Mouse (Mus musculus) liver, embryonic 12.5 days (tissue): ENCODE measurements around the gene Gm11937. TPM values are rescaled to one million over a fixed set of nuclear protein-coding genes. Genes with fewer than 3 reads are reported as not detected.
"Not testable (repeated sequence)": the region's sequence is repeated elsewhere in the genome, so short reads cannot be mapped to it uniquely, and the experiment has no call there.

Experiments
- ATAC-seq: fragments of 200-750 bp; cut with Nextera tagmentation; 2 replicates; pipeline ENCODE4 v1.8.0; 2017; ENCODE audit warnings: moderate number of reproducible peaks, mild to moderate bottlenecking, moderate library complexity
- H3K27ac ChIP-seq: fragments of 300-500 bp; sonication (generic); 2 replicates; pipeline ENCODE4 v1.5.1; 2016; ENCODE audit warnings: mild to moderate bottlenecking
- H3K27me3 ChIP-seq: fragments of 300-500 bp; sonication (generic); replicated peaks from 2 replicates; pipeline ENCODE4 v1.6.1; 2016; ENCODE audit warnings: mild to moderate bottlenecking, moderate library complexity
- H3K36me3 ChIP-seq: fragments of 300-500 bp; sonication (generic); 2 replicates; pipeline ENCODE4 v1.6.1; 2016; ENCODE audit warnings: mild to moderate bottlenecking, moderate library complexity
- H3K4me1 ChIP-seq: fragments of 300-500 bp; sonication (generic); 2 replicates; pipeline ENCODE4 v1.6.1; 2016
- H3K4me2 ChIP-seq: fragments of 300-500 bp; sonication (generic); 2 replicates; pipeline ENCODE4 v1.6.1; 2016; ENCODE audit warnings: mild to moderate bottlenecking, moderate library complexity
- H3K4me3 ChIP-seq: fragments of 300-500 bp; sonication (generic); 2 replicates; pipeline ENCODE4 v1.5.1; 2016; ENCODE audit warnings: mild to moderate bottlenecking, moderate library complexity
- H3K9ac ChIP-seq: fragments of 300-500 bp; sonication (generic); 2 replicates; pipeline ENCODE4 v1.6.1; 2016; ENCODE audit warnings: mild to moderate bottlenecking, moderate library complexity
- H3K9me3 ChIP-seq: fragments of 300-500 bp; sonication (generic); replicated peaks from 2 replicates; pipeline ENCODE4 v1.6.1; 2016; ENCODE audit warnings: mild to moderate bottlenecking, moderate library complexity
- WGBS: fragments of 180-500 bp; shearing (Covaris S2); methylation state at CpG from one replicate; pipeline ENCODE4 v1.1.7; 2016; ENCODE audit not compliant: insufficient replicate concordance; 5-methylcytosine and 5-hydroxymethylcytosine counted together
- polyA plus RNA-seq: library from polyadenylated mRNA; unstranded; fragments of >200 nt; fragmentation: Nextera tagmentation; extraction: Ambion mirVana; gene quantifications from 2 replicates; pipeline ENCODE4 v1.2.1, GENCODE M21; 2016

Gm11937 gene
- not detected in 2 replicates for polyA plus RNA-seq

GRCm38 (mm10) chr11:99610089-99610488 is at the start of gene Gm11937:
Gene Gm11937, minus strand, starts transcription at chr11:99610189.
- H3K4me3 ChIP-seq, H3K36me3 ChIP-seq, H3K27me3 ChIP-seq, H3K27ac ChIP-seq, H3K9ac ChIP-seq, H3K4me2 ChIP-seq, H3K4me1 ChIP-seq, ATAC-seq, H3K9me3 ChIP-seq: not testable (repeated sequence)
- 55% methylated on average over 1 of the region's 2 CpGs for WGBS

GRCm38 (mm10) chr11:99659256-99659655 is 49.3 kb upstream of the Gm11937 start:
- H3K36me3 ChIP-seq, result no peaks in the 10 kb centered on the region
- no peak overlapping the region for H3K9ac ChIP-seq
- H3K27me3 ChIP-seq, result no peaks in the 10 kb centered on the region
- no peak for ATAC-seq
- H3K4me3 ChIP-seq, result no peak overlapping the region
- no peaks in the 10 kb centered on the region for H3K9me3 ChIP-seq
- no peak overlapping the region for H3K4me2 ChIP-seq
- H3K27ac ChIP-seq, result no peak overlapping the region
- 73% methylated on average over 4 of the region's 4 CpGs for WGBS
- H3K4me1 ChIP-seq, result no peaks in the 10 kb centered on the region

GRCm38 (mm10) chr11:99658467-99659010 is 48.5 kb upstream of the Gm11937 start, which contains the start of gene Gm11563:
Gene Gm11563, minus strand, starts transcription at chr11:99658960.
- not testable (repeated sequence) for H3K9me3 ChIP-seq, H3K36me3 ChIP-seq, H3K9ac ChIP-seq, H3K27ac ChIP-seq, H3K4me2 ChIP-seq, H3K27me3 ChIP-seq, H3K4me1 ChIP-seq, ATAC-seq, H3K4me3 ChIP-seq
- WGBS, result 39% methylated on average over 10 of the region's 10 CpGs

DNA sequence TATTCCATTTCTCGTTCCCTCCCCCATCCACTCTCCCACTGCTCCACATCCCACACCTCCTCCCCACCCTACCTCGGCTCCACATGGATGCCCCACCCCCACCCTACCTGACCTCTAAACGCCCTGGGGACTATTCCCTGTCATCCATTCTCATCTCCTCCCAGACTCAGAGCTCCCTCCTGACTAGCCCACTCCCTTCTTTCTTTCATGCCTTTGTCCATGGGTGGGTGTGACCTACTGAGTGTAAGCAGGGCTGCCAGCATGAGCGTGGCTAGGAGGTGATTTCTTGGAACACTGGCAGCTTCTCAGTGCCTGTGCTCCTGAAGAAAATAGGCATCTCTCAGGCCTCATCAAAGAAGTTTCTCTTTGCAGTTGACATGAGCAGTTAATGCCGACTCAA is 47.1 kb upstream of the Gm11937 start:
- Histone ChIP-seq H3K27me3 (no peaks in the 10 kb centered on the region), H3K36me3 (no peaks in the 10 kb centered on the region), H3K4me1 (no peaks in the 10 kb centered on the region), H3K9ac (no peak overlapping the region), H3K27ac (no peak overlapping the region), H3K4me2 (no peak overlapping the region), H3K4me3 (no peak overlapping the region), H3K9me3 (no peaks in the 10 kb centered on the region)
- WGBS, result 45% methylated on average over 5 of the region's 5 CpGs
- no peak for ATAC-seq

DNA sequence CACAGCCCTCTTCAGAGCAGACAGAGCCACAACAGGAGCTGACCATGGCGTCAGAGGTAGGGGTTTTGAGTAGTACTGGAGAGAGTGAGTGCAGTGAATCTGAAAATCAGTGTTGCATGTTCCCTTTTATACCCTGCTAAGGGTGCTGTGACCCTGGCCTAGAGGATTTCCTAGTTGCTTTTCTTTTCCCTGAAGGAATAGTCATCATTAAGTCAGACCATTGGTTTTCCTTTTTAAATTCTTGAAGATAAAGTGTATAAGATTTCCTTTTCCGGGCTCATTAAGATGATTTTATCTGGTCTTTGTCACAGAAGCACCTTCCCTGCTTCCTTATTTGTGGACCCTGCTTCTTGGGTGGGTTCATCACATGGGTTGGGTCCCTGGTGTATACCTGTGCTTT is 40.1 kb upstream of the Gm11937 start, which contains the start of gene Gm11555:
Gene Gm11555, minus strand, starts transcription at position 101 of the 400 bp plus-strand sequence.
- no peaks in the 10 kb centered on the region for H3K4me1 ChIP-seq
- no peaks in the 10 kb centered on the region for H3K9me3 ChIP-seq
- no peak within 1 kb of the TSS for H3K9ac ChIP-seq
- H3K4me2 ChIP-seq, result no peak within 1 kb of the TSS
- H3K27me3 ChIP-seq, result no peaks in the 10 kb centered on the region
- no peak within 1 kb of the TSS for H3K4me3 ChIP-seq
- no peak within 1 kb of the TSS for H3K27ac ChIP-seq
- ATAC-seq, result no peak
- H3K36me3 ChIP-seq, result no peaks in the 10 kb centered on the region
- WGBS, result 50% methylated on average over 2 of the region's 2 CpGs

DNA sequence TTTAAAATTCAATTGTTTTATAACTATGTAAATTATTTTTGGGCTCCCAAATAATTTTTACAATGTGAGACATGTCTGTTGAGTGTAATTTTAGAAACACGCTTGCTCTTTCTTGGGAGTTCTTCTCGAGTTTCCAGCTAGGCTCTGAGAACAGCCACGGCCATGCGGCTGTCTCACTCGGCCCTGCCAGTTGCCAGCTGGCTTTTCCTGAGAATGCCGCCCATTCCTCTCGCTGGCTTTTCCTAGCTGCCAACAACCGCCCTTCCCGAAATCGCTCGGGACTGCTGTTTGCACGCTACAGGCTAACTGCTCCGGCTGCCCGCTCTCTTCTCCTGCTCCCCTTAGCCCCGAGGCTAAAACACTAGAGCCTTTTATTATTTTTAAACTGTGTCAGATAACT is 36.5 kb upstream of the Gm11937 start:
- 85% methylated on average over 15 of the region's 15 CpGs for WGBS
- no peaks in the 10 kb centered on the region for H3K9me3 ChIP-seq
- H3K4me2 ChIP-seq, result no peak overlapping the region
- no peaks in the 10 kb centered on the region for H3K4me1 ChIP-seq
- no peak overlapping the region for H3K27ac ChIP-seq
- H3K36me3 ChIP-seq, result no peaks in the 10 kb centered on the region
- no peak overlapping the region for H3K4me3 ChIP-seq
- no peak overlapping the region for H3K9ac ChIP-seq
- no peaks in the 10 kb centered on the region for H3K27me3 ChIP-seq
- ATAC-seq, result no peak

GRCm38 (mm10) chr11:99644351-99644750 is 34.4 kb upstream of the Gm11937 start:
- WGBS, result 56% methylated on average over 3 of the region's 3 CpGs

GRCm38 (mm10) chr11:99643635-99644139 is 33.7 kb upstream of the Gm11937 start, which contains the start of gene Krtap4-7:
Gene Krtap4-7, minus strand, starts transcription at chr11:99644089.
- not testable (repeated sequence) for ATAC-seq, H3K4me2 ChIP-seq, H3K4me3 ChIP-seq, H3K9ac ChIP-seq, H3K4me1 ChIP-seq, H3K27ac ChIP-seq, H3K27me3 ChIP-seq, H3K36me3 ChIP-seq, H3K9me3 ChIP-seq
- WGBS, result 75% methylated on average over 9 of the region's 9 CpGs

More at GRCm38 (mm10) chr11:99644351-99644750, 34.4 kb upstream of the Gm11937 start:
- H3K9ac ChIP-seq, result no peak overlapping the region
- no peak for ATAC-seq
- H3K27me3 ChIP-seq, result no peaks in the 10 kb centered on the region
- H3K4me3 ChIP-seq, result no peak overlapping the region
- no peaks in the 10 kb centered on the region for H3K9me3 ChIP-seq
- no peak overlapping the region for H3K4me2 ChIP-seq
- no peaks in the 10 kb centered on the region for H3K4me1 ChIP-seq
- H3K27ac ChIP-seq, result no peak overlapping the region
- no peaks in the 10 kb centered on the region for H3K36me3 ChIP-seq

DNA sequence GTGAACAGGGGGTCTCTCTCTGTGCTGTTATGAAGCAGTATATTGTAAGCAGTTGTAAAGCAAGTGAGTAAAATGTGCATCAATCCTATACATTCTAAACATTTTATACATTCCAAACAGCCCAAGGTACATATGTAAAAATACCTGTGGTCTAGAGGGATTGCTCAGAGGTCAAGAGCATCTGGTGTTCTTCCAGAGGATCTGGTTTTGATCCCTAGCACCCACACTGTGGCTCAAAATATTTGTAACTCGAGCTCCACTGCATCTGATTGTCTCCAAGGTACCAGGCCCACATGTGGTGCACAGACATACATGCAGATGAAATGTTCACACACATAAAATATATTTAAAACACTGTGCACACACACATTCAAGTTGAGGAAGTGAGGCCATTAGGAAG is 30.9 kb upstream of the Gm11937 start:
- H3K4me3 ChIP-seq, result no peak overlapping the region
- WGBS, result 25% methylated on average over 1 of the region's 1 CpGs
- H3K36me3 ChIP-seq, result no peaks in the 10 kb centered on the region
- H3K4me2 ChIP-seq, result no peak overlapping the region
- H3K9me3 ChIP-seq, result no peaks in the 10 kb centered on the region
- H3K4me1 ChIP-seq, result no peaks in the 10 kb centered on the region
- no peak overlapping the region for H3K27ac ChIP-seq
- no peaks in the 10 kb centered on the region for H3K27me3 ChIP-seq
- ATAC-seq, result no peak
- no peak overlapping the region for H3K9ac ChIP-seq

GRCm38 (mm10) chr11:99637086-99637485 is 27.1 kb upstream of the Gm11937 start:
- ATAC-seq, result no peak
- whole genome bisulfite sequencing, result 53% methylated on average over 1 of the region's 1 CpGs
- Histone ChIP-seq H3K27me3 (no peaks in the 10 kb centered on the region), H3K4me3 (no peak overlapping the region), H3K9me3 (no peaks in the 10 kb centered on the region), H3K27ac (no peak overlapping the region), H3K4me1 (no peaks in the 10 kb centered on the region), H3K9ac (no peak overlapping the region), H3K36me3 (no peaks in the 10 kb centered on the region), H3K4me2 (no peak overlapping the region)

- Histone ChIP-seq H3K9me3 (no peaks in the 10 kb centered on the region), H3K27me3 (no peaks in the 10 kb centered on the region), H3K4me3 (no peak within 1 kb of the TSS), H3K36me3 (no peaks in the 10 kb centered on the region), H3K9ac (no peak within 1 kb of the TSS), H3K27ac (no peak within 1 kb of the TSS), H3K4me1 (no peaks in the 10 kb centered on the region), H3K4me2 (no peak within 1 kb of the TSS)
- ATAC-seq, result no peak
- WGBS, result 56% methylated on average over 8 of the region's 8 CpGs
Measured at GRCm38 (mm10) chr11:99634653-99635134, 24.7 kb upstream of the Gm11937 start, which contains the start of gene Krtap4-2. Gene Krtap4-2, minus strand, starts transcription at chr11:99635084.

DNA sequence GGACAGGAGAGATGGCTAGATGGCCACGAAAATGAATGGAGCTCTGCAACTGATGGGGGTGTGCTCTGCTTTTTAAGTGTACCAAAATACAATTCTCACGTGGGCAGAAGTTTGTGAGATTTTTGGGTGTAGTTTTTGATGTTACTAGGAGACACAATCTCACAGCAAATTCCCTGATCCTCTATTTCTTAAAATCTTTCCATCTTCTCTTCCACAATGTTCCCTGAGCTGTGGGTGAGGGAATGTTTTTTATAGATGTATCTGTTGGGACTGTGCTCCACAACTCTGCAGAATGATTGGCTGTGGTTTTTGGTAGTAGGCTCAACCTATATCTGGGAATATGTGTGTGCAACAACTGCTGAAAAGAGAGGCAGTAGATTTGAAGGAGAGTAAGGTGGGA is 23.3 kb upstream of the Gm11937 start:
- Histone ChIP-seq H3K4me2 (no peak overlapping the region), H3K9ac (no peak overlapping the region), H3K9me3 (no peaks in the 10 kb centered on the region), H3K4me1 (no peaks in the 10 kb centered on the region), H3K27ac (no peak overlapping the region), H3K4me3 (no peak overlapping the region), H3K36me3 (no peaks in the 10 kb centered on the region), H3K27me3 (no peaks in the 10 kb centered on the region)
- ATAC-seq, result no peak
- 41% methylated on average over 2 of the region's 2 CpGs for WGBS
